Mouse (Mus musculus): ENCODE data around the gene Spata4.

- no peak for TF ChIP-seq POLR2A (IDR thresholded peaks at IDR 0.05; ENCODE audit: borderline replicate concordance, low read depth, low read length)
- no peak for TF ChIP-seq CTCF (IDR thresholded peaks at IDR 0.05; ENCODE audit: low read depth, low read length)
These were observed 29.7 kb upstream of the Spata4 start for GRCm38 (mm10) chr8:54570618-54571609.
